Mouse (Mus musculus): ENCODE data around the gene Nrap. TPM values are rescaled to one million over a fixed set of nuclear protein-coding genes. Genes with fewer than 3 reads are reported as not detected.

Gene Nrap
- total and polyA plus RNA-seq, 3 experiments: 0.08 to 0.11 TPM; not detected in 1

DNA sequence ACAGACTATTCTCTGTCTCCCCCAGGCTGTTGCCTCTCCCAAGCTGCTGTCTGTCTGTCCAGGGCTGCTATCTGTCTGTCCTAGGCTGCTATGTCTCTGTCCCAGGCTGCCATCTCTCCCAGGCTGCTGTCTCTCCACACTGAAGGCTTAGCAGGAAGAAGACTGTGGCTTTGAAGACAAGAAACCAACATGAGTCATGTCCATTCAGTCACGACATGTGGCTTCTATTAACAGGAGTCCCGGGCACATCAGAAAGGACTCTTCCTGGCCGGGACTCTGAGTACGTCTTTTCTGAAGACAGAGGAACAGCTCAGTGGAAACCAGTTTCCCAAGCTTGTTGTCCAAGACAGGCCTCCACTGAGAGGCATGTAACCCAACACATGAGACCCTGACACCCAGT lies 104.6 kb downstream of the Nrap start:
- no peaks in the 10 kb centered on the region for H3K79me2 ChIP-seq (ENCODE audit: control insufficient read depth, insufficient read depth, low read length, poor library complexity)
- no peak overlapping the region for H3K27ac ChIP-seq (ENCODE audit: control insufficient read depth, low read depth, low read length)
- no peaks in the 10 kb centered on the region for H3K4me1 ChIP-seq (ENCODE audit: control insufficient read depth in 1 of 2, insufficient read depth in 2 of 2, low read length in 2 of 2)
- DNase-seq (ENCODE audit: low read depth, low spot score): no peak
- H3K36me3 ChIP-seq (ENCODE audit: control insufficient read depth in 1 of 2, insufficient read depth in 2 of 2, low read length in 2 of 2): no peaks in the 10 kb centered on the region
- TF ChIP-seq HCFC1 (IDR thresholded peaks at IDR 0.05; ENCODE audit: low read depth, low read length) (no peak), GABPA (IDR thresholded peaks at IDR 0.05; ENCODE audit: low read depth, low read length) (no peak)
- no peak overlapping the region for H3K4me3 ChIP-seq (ENCODE audit: control insufficient read depth in 1 of 2, insufficient read depth in 1 of 2, low read depth in 2 of 2, low read length in 2 of 2)
- H3K27me3 ChIP-seq (ENCODE audit: control insufficient read depth in 1 of 2, insufficient read depth in 2 of 2, low read length in 2 of 2): peaks cover 2 to 3% of the 10 kb centered on the region in 2 experiments; a peak in 2 of 4 replicates
- no peaks in the 10 kb centered on the region for H3K9me3 ChIP-seq (replicated peaks; ENCODE audit: insufficient read depth, low read length)
- no peak overlapping the region for H3K9ac ChIP-seq (ENCODE audit: control insufficient read depth, low read depth, low read length, poor library complexity, severe bottlenecking)

DNA sequence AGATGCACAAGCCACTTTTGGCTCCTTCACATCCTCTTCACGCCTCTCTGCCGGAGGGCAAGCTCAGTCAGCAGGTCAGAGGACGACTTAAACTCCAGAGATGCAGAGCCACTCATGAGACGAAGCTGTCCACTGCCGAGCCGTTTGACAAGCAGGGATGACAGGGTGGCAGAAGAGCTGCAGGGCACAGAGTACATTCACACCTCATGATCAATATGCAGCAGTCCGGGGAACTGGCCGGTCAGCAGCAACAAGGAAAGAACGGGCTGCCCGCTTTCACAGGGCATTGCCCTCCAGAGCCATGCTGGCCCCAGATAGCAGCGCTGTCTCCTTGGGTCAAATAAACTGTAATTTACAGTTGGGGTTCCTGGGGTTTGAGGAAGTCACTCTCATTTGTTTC lies 111.5 kb downstream of the Nrap start:
- Histone ChIP-seq H3K36me3 (ENCODE audit: control insufficient read depth in 1 of 2, insufficient read depth in 2 of 2, low read length in 2 of 2) (no peaks in the 10 kb centered on the region), H3K4me3 (ENCODE audit: control insufficient read depth in 1 of 2, insufficient read depth in 1 of 2, low read depth in 2 of 2, low read length in 2 of 2) (no peak overlapping the region), H3K27ac (ENCODE audit: control insufficient read depth, low read depth, low read length) (no peak overlapping the region), H3K9me3 (replicated peaks; ENCODE audit: insufficient read depth, low read length) (no peaks in the 10 kb centered on the region), H3K4me1 (ENCODE audit: control insufficient read depth in 1 of 2, insufficient read depth in 2 of 2, low read length in 2 of 2) (no peaks in the 10 kb centered on the region), H3K27me3 (ENCODE audit: control insufficient read depth in 1 of 2, insufficient read depth in 2 of 2, low read length in 2 of 2) (peaks cover 1 to 5% of the 10 kb centered on the region in 2 experiments; a peak in 3 of 4 replicates), H3K79me2 (ENCODE audit: control insufficient read depth, insufficient read depth, low read length, poor library complexity) (no peaks in the 10 kb centered on the region), H3K9ac (ENCODE audit: control insufficient read depth, low read depth, low read length, poor library complexity, severe bottlenecking) (no peak overlapping the region)
- no peak for DNase-seq (ENCODE audit: low read depth, low spot score)
- TF ChIP-seq GATA1 (IDR thresholded peaks at IDR 0.05; ENCODE audit: low read depth, low read length) (no peak), MAZ (IDR thresholded peaks at IDR 0.05; ENCODE audit: low read depth, low read length) (no peak), HCFC1 (IDR thresholded peaks at IDR 0.05; ENCODE audit: low read depth, low read length) (no peak), NELFE (IDR thresholded peaks at IDR 0.05; ENCODE audit: low read depth, low read length) (no peak), TBP (IDR thresholded peaks at IDR 0.05; ENCODE audit: low read depth, low read length) (no peak), ELF1 (IDR thresholded peaks at IDR 0.05; ENCODE audit: low read depth, low read length) (no peak), NRF1 (IDR thresholded peaks at IDR 0.05; ENCODE audit: insufficient read depth, low read depth, low read length, poor library complexity, severe bottlenecking) (no peak), SMC3 (IDR thresholded peaks at IDR 0.05; ENCODE audit: low read depth, low read length) (no peak), MAFK (IDR thresholded peaks at IDR 0.05; ENCODE audit: borderline replicate concordance, low read depth, low read length) (no peak), GABPA (IDR thresholded peaks at IDR 0.05; ENCODE audit: low read depth, low read length) (no peak), KAT2A (conservative IDR thresholded peaks at IDR 0.05; ENCODE audit: low read depth, low read length) (no peak), CTCF (IDR thresholded peaks at IDR 0.05 in 2 of 3, conservative IDR thresholded peaks at IDR 0.05 in 1 of 3; ENCODE audit: control insufficient read depth in 1 of 3, insufficient read depth in 1 of 3, low read depth in 2 of 3, low read length in 3 of 3, poor library complexity in 1 of 3, severe bottlenecking in 1 of 3) (no peak), E2F4 (IDR thresholded peaks at IDR 0.05; ENCODE audit: borderline replicate concordance, low read depth, low read length) (no peak), ZMIZ1 (IDR thresholded peaks at IDR 0.05; ENCODE audit: low read depth, low read length) (no peak), UBTF (IDR thresholded peaks at IDR 0.05; ENCODE audit: borderline replicate concordance, insufficient read depth, low read depth, low read length) (no peak), POLR2A (IDR thresholded peaks at IDR 0.05; ENCODE audit: control insufficient read depth in 1 of 2, insufficient read depth in 1 of 2, low read depth in 1 of 2, low read length in 2 of 2, poor library complexity in 1 of 2) (no peak), ETS1 (IDR thresholded peaks at IDR 0.05; ENCODE audit: low read depth, low read length) (no peak), USF2 (IDR thresholded peaks at IDR 0.05; ENCODE audit: borderline replicate concordance in 1 of 2, insufficient read depth in 1 of 2, low read depth in 1 of 2, low read length in 2 of 2) (no peak)
